Mouse (Mus musculus) gastrocnemius, postnatal 10 days (tissue): ENCODE data around the gene Scd4. TPM values are rescaled to one million over a fixed set of nuclear protein-coding genes. Genes with fewer than 3 reads are reported as not detected.
"Not testable (repeated sequence)": the region's sequence is repeated elsewhere in the genome, so short reads cannot be mapped to it uniquely, and the experiment has no call there.

Experiments
- DNase-seq: peaks from one replicate; pipeline ENCODE4 v3.0.0; 2021; ENCODE audit warnings: mixed read lengths
- total RNA-seq, 2 experiments: library from RNA; stranded (reverse); gene quantifications; 2 replicates each; pipeline ENCODE4 v1.2.3; 2021

The Scd4 gene
- total RNA-seq, 2 experiments from 2014 or later = 0.33 to 0.61 TPM

DNA sequence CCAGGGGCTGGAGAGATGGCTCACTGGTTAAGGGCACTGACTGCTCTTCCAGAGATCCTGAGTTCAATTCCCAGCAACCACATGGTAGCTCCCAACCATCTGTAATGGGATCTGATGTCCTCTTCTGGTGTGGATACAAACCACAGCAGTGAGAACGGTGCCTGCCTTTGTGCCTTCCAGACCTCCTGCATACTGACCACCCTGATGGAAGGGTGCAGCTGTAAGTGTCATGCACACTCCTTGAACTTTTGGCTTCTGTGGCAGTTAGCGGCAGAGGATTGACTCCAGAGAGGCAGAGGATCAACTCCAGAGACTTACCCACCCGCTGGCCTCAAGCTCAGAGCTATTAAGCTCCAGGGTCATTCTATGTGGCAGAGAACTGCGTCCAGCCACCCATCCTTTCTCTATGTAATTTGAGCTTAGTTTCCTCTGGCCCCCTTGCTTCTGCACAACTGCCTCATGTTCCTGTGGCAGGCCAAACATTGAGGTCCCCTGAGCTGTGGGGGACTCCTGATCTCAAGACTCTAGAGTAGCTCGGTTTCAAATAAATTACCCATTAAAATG lies 16.1 kb upstream of the Scd4 start:
- no peak for DNase-seq

DNA sequence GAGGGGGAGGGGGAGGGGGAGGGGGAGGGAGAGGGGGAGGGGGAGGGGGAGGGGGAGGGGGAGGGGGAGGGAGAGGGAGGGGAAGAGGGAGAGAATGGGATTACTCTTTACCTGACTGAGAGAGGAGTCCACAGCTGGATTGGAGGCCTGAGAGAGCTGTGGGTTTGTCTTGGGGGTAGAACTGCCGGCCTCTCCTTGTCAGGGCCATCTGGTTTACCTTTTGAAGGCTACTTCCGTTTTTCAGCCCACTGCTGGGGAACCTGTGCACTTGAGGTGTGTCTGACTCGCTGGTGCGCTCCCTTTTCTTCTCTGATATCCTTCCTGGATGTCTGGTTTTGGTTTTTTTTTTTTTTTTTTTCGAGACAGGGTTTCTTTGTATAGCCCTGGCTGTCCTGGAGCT lies 15.5 kb upstream of the Scd4 start:
- DNase-seq = no peak

DNA sequence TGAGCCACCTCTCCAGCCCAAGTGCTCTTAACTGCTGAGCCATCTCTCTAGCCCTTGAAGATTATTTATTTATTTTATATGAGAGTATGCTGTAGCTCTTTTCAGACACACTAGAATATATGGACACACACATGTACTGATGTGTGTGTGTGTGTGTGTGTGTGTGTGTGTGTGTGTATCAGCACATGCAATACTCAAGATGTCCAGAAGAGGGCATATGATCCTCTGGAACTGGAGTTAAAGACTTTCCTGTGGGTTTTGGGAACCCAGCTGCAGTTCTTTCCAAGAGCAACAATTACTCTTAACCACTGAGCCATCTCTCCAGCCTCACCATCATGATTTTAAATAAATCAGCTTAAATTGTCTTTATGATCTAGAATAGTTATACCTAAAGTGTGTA lies 14.3 kb upstream of the Scd4 start:
- DNase-seq = no peak

GRCm38 (mm10) chr19:44320316-44320715 lies 12.6 kb upstream of the Scd4 start:
- no peak for DNase-seq

- no peak for DNase-seq
Measured at GRCm38 (mm10) chr19:44321201-44321600, 11.7 kb upstream of the Scd4 start.

DNA sequence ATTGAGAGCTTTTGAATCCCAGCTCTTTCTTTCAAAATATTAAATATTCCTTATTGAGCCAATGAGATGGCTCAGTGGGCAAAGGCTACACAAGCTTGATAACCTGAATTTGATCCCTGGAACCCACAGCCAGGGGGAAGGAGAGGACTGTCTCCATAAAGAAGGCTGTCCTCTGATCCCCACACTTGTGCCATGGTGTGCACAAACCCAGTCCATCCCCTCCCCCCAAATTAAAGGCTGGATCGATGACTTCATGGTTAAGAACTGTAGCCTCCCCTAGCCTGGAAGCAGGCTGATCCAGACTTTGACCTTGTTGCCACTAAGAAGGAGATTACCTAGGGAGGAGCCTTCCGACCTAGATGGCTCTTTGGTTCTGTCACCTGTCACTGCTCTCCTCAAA lies 11.3 kb upstream of the Scd4 start:
- no peak for DNase-seq

DNA sequence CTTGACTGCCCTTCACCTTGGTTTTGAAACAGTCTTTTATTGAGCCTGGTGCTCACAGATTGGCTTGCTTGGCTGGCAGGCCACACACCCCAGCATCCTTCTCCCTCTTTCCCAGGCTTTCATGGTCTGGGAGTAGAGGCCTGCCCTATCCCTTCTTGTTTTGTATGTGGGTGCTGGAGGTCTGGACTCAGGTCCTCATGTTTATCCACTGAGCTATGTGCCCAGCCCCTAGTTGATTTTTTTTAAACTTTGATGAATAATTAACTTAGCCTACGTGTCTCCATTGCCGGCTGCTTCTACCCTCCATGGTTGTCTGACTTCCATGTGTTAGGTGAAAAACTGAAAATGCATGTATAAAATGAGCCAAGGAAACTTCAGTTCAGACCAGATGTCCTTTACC lies 3.3 kb upstream of the Scd4 start:
- DNase-seq = no peak

DNA sequence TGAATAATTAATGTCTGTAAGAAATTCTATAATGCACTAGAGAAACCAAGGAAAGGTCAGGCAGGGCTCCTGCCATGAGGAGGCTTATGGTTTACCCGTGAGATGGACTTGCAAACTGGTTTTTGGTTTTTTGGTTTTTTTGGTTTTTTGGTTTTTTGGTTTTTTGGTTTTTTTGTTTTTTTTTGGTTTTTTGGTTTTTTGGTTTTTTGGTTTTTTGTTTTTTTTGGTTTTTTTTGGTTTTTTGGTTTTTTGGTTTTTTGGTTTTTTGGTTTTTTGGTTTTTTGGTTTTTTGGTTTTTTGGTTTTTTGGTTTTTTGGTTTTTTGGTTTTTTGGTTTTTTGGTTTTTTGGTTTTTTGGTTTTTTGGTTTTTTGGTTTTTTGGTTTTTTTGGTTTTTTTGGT lies 1.8 kb upstream of the Scd4 start:
- DNase-seq = not testable (repeated sequence)

DNA sequence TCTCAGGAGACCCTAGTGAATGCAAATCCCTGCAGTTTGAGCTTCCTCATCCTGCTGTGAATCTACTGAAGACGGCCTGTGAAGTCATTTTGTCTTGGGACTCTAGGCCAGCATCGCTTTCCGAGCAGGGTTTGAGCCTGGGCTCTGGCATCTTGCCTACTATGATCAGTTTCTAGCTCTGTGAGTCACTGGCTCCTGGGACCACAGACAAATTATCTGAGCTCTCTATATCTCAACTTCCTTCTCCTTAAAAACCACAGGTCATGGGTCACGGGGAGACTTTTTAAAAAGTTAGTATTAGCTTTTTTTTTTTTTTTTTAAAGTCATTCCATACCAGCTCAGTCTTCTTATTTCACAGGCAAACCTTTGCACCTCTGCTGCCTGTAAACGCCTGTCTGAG lies 981 bp upstream of the Scd4 start:
- no peak for DNase-seq

- no peak for DNase-seq
Measured at GRCm38 (mm10) chr19:44332326-44332725, 566 bp upstream of the Scd4 start.

- DNase-seq = no peak
Measured at GRCm38 (mm10) chr19:44333991-44334390, 1.1 kb downstream of the Scd4 start.

DNA sequence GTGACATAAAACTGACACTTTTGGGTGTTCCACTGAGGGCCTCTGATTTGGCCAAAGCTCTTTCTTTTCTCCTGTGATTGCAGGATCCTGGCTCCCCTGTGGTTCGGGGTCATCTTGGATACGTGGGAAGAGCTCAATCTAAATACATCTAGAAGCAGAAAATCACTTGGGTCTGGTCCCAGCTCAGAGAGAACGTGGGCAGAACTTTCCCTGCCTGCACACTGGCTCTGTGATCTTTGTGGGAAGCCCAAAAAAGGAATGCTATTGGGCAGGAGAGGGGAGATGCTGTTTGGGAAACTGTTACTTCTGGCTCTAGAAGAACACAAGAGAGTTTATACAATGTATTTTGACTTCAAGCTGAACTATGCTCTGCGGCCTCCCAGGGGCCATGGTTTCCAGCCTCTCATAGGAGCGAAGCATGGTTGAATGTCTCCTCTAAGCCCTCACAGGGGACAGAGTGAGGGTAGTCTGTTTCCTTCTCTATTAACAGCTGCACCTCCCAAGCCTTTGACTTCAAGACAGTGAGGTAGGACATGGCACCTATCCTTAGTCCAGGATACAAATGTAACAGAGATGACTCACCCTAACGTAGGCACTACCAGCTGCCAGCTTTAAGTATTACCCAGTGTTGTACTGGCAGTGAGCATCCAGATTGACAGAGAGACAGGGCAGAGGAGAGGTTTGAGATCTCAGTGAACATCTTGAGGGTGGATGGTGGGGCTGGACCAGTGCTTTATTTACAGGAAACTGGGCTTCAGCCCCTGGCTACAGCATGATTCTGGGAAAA lies 3.2 kb downstream of the Scd4 start:
- DNase-seq = no peak

GRCm38 (mm10) chr19:44349689-44350088 lies 16.8 kb downstream of the Scd4 start:
- DNase-seq = no peak

DNA sequence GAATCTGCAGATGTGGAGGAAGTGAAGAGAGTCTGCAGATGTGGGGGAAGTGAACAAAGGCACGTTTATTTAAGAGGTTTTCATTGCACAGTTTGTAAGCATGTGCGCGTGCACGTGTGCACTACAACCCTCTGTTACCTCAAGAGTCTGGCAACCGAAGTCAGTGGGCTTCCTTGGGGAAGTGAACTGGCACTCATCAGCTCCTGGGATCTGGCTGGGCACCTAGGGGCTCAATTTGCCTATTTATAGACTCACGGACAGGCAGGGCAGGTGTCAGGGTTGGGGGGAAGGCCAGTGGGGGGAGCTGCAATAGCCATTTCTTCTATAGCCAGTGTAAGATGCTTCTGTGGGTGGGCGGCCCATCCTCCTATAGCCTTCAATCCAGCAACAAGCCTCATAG lies 18.9 kb downstream of the Scd4 start:
- DNase-seq = no peak

DNA sequence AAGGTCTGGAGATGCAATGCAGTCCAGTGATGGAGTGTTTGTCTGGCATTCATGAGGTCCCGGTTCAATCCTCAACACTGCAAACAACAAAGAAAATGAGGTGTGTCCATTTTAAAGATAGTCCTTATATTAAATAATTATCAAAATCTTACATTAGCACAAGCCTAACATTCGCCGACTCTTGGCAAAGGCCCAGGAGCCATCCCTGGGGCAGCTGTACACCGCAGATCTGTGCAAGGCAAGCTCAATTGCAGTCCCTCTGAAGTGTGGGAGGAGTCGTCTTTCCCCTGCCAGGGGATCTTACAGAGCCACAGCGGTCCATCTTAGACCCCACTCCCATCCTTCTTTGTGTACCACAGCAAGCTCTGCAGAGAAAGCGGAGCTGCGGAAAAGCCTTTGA lies 25.8 kb downstream of the Scd4 start:
- peak; percentile 13 for DNase-seq

DNA sequence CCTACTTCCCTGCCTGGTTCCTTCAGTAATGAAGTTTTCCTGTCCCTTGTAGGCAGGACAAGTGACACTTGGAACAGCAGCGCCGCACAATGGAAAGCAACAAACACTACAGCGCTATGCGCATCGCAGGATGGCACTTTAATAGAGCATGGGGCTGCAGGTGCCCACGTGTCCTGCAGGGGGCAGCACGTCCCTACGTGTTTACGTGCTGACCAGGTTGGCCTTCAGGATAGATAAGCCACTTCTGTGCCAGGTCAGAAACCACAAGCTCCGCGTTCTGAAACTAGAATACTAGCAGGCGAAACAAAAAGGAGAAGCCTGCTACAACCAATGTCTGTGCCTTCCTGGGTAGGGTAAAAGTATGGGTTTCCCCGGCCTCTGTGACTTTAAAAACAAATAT lies 30.6 kb downstream of the Scd4 start:
- peak; percentile 60 for DNase-seq

DNA sequence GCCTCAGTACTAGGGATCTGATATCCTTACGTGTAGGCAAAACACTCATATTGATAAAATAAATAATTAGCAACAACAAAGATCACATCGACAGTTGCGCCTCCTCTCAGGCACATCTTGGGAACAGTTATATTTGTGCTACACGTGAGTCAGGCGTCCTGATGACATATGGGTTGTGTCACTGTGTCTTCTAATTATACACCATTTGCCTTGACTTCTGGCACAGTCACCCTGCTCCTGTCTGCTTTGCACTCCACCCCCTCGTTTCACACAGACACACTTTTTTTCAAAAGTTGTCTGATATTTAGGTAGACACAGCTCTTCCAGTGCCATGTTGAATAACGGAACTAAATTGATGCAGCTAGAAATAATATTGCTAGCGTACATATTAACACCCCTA lies 31.1 kb downstream of the Scd4 start:
- DNase-seq = no peak

DNA sequence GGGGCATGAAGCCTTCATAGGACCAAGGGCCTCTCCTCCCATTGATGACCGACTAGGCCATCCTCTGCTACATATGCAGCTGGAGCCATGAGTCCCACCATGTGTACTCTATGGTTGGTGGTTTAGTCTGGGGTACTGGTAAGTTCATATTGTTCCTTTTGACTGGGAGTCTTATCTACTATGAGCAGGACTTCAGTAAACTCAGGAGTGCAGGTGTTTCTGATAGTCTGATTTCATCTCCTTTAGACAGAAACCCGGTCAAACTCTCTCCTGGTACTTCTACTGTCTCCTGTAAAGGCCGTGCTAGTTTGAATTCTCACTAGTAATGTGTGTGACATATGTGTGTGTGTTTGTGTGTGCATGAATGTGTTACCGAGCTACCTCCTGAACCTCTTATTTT lies 32.8 kb downstream of the Scd4 start:
- DNase-seq = no peak

- DNase-seq = not testable (repeated sequence)
Measured at GRCm38 (mm10) chr19:44367076-44367475, 34.2 kb downstream of the Scd4 start.

DNA sequence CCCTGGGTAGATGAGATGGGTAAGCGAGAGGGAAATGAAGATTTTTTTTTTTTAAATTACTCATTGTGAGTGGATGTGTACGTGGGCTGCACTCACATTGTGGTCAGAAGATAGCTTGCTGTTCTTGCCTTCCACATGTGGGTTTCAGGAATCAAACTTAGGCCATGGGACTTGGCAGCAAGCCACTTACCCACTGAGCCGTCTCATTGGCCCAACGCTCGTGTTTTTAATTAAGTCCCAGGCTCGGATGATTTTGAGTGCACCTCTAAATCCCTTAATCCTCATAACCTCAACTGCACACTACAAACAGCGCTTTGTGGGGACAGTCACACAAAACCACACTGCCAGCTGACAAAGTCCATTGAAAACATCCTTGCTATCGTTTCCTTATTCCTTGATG lies 36.5 kb downstream of the Scd4 start:
- no peak for DNase-seq

- DNase-seq = no peak
Measured at GRCm38 (mm10) chr19:44370231-44370630, 37.3 kb downstream of the Scd4 start.

DNA sequence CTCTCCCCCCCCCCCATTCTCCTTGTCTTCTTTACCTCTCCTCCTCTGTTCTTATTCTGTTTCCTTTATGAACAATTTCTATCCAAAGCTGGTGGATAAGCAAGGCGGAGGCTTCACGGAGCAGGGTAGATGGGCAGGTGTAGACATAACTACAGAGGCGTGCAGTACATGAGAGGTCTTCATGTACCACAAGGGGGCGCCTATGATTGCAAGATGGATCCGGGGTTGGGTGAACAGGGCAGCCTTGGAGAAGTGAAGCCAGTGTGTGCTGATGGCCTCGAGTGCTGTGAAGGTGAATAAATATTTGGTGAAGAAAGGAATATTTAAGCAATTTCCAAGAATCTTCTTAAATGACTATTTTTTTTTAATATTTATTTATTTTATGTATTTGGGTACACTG lies 40.1 kb downstream of the Scd4 start:
- peak; percentile 76 for DNase-seq

DNA sequence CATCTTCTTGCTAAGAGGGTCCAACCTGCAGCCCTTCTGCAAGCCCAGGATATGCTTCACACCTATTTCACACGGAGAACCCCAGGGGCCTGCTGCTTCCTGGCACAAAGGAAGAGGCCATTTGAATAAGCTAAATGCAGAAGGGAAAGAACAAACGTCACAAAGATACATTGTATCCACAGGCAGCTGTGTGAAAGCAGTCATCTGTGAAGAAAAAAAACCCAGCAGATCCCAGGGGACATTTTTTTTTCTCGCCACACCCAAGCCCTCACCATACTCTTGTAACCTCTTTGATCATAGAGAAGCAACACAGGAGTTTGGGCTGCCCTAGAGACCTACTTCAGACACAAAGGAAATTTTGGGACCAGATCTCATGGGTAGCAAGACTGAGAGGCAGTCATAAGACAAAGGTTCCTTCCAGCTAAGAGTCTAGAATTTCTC lies 43.6 kb downstream of the Scd4 start:
- DNase-seq = no peak

GRCm38 (mm10) chr19:44377629-44378375 lies 44.9 kb downstream of the Scd4 start:
- no peak for DNase-seq
